13 mouse cellular contexts compared by ENCODE assay signal in the genomic region with DNA sequence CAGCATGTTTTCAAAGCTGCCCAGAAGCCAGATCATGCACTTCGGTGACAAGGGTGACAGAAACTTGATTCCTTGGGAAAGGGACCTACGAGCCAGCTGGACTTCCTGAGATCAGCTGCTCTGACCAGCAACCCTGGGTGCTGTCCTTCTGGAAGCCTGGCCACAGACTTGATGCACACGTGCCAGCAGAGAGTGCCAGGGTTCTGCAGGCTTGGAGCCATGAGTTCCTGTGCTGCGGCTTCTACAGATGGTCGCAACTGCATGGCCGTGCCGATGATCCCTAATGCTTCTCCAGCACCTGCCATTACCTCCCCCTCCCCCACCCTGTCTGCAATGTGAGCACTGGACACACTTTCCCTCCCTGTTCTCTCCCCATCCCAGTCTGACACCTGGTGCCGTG. TPM values are rescaled to one million over a fixed set of nuclear protein-coding genes. Genes with fewer than 3 reads are reported as not detected.
DNase-seq lines count a peak whose midpoint lies in the region; ATAC-seq and TF ChIP-seq lines count a peak whose summit lies in the region.
"Had no signal": no experiment of that assay in that cellular context is flagged by ENCODE, and none has a peak within 500 bp of the region (broad histone marks: within the 10 kb centered on the region; RNA-seq: fewer than 3 reads in every experiment).

No protein-coding gene starts in this region.

- ATAC-seq in cerebellum, adult (ENCODE audit: insufficient number of reproducible peaks, low FRiP score, low TSS enrichment), result peak; percentile 86

- TF ChIP-seq CTCF in gastrocnemius, adult 2 months (IDR thresholded peaks at IDR 0.05), result no peak

- intact Hi-C loops in gastrocnemius, adult 2 months (cut with DNase I), result no loop called here

- H3K27ac ChIP-seq in gastrocnemius, adult 2 months, result no peak overlapping the region
- H3K27ac ChIP-seq: limb, embryonic 10.5 days; stomach, postnatal 0 days had no signal

- H3K4me3 ChIP-seq in gastrocnemius, adult 2 months, result no peak overlapping the region
- H3K4me3 ChIP-seq: erythroblast, embryonic 14.5 days; limb, embryonic 10.5 days had no signal

- peak; percentile 72 for DNase-seq in adrenal gland, postnatal 10 days
- no peak for DNase-seq in adrenal gland, postnatal 4 days (ENCODE audit: low spot score in 2 of 2)
- DNase-seq in layer of hippocampus, postnatal 10 days (ENCODE audit: low spot score in 2 of 2), result peak; percentile 46 to 52
- DNase-seq in layer of hippocampus, adult 11-12 months (ENCODE audit: low spot score), result no peak
- peak; percentile 87 for DNase-seq in gastrocnemius, adult 2 months
- no peak for DNase-seq in frontal cortex, postnatal 14 days (ENCODE audit: low spot score in 2 of 2)
- no peak for DNase-seq in left cerebral cortex, adult 11 months (ENCODE audit: low spot score)
- DNase-seq: kidney, postnatal 25 days; right cerebral cortex, postnatal 14 days had no signal

RNA-seq across cellular contexts. Expression of a gene that starts 7.8 kb away (rescaled TPM):
- total RNA-seq in adrenal gland, postnatal 10 days (2021), result under 1 TPM in 1 of 2 experiments, not detected in 1; 0.18 TPM
- under 1 TPM; 0.11 to 0.23 TPM for total RNA-seq in adrenal gland, postnatal 4 days (2021)
- not detected for total RNA-seq in layer of hippocampus, postnatal 10 days (2021)
- not detected for total RNA-seq in gastrocnemius, adult 2 months (2021)

RNA-seq across cellular contexts. Expression of a gene that starts 10.4 kb away (rescaled TPM):
- total RNA-seq in adrenal gland, postnatal 10 days (2021), result 1 to 10 TPM; 5.6 to 8.3 TPM
- 1 to 10 TPM; 6.3 to 6.6 TPM for total RNA-seq in adrenal gland, postnatal 4 days (2021)
- 1 to 10 TPM; 4.0 to 5.5 TPM for total RNA-seq in layer of hippocampus, postnatal 10 days (2021)
- total RNA-seq in gastrocnemius, adult 2 months (2021), result 1 to 10 TPM; 2.0 to 2.6 TPM

RNA-seq across cellular contexts. Expression of a gene that starts 28.9 kb away (rescaled TPM):
- total RNA-seq in adrenal gland, postnatal 10 days (2021), result under 1 TPM; 0.30 to 0.69 TPM
- under 1 TPM; 0.76 to 0.99 TPM for total RNA-seq in adrenal gland, postnatal 4 days (2021)
- total RNA-seq in layer of hippocampus, postnatal 10 days (2021), result under 1 TPM; 0.59 to 0.71 TPM
- total RNA-seq in gastrocnemius, adult 2 months (2021), result under 1 TPM; 0.17 to 0.23 TPM

RNA-seq across cellular contexts. Expression of a gene that starts 41.9 kb away (rescaled TPM):
- 10 to 100 TPM; 15.1 to 16.4 TPM for total RNA-seq in adrenal gland, postnatal 10 days (2021)
- 10 to 100 TPM; 19.0 to 19.9 TPM for total RNA-seq in adrenal gland, postnatal 4 days (2021)
- 10 to 100 TPM; 28.4 to 31.1 TPM for total RNA-seq in layer of hippocampus, postnatal 10 days (2021)
- total RNA-seq in gastrocnemius, adult 2 months (2021), result 1 to 10 TPM; 3.1 to 5.2 TPM

Comparison
In these comparisons a context has a peak if more than half of its experiments do, and no peak if none do; other contexts are left out.
1. DNase-seq: peak in adrenal gland, postnatal 10 days (single experiment), layer of hippocampus, postnatal 10 days (2 of 2) and gastrocnemius, adult 2 months (single experiment); none in adrenal gland, postnatal 4 days (0 of 2), layer of hippocampus, adult 11-12 months (single experiment), frontal cortex, postnatal 14 days (0 of 2) and left cerebral cortex, adult 11 months (single experiment).